Mouse (Mus musculus) forebrain, embryonic 11.5 days (tissue): ENCODE results near the gene Cpne2. TPM values are rescaled to one million over a fixed set of nuclear protein-coding genes. Genes with fewer than 3 reads are reported as not detected.
A peak's percentile ranks its signal among the peaks of the same experiment; 100 is the strongest.

ENCODE experiments used
- ATAC-seq: fragments of 200-750 bp; cut with Nextera tagmentation; replicated peaks from 2 replicates; pipeline ENCODE4 v1.8.0; 2017; ENCODE audit warnings: moderate TSS enrichment; ENCODE audit not compliant: low FRiP score
- DNase-seq: peaks from one replicate; pipeline ENCODE4 v3.0.0-alpha.2; 2017; ENCODE audit warnings: low spot score
- H3K27ac ChIP-seq: fragments of 300-500 bp; sonication (generic); 2 replicates; pipeline ENCODE4 v1.5.1; 2014; ENCODE audit warnings: low read depth, low read length
- H3K27me3 ChIP-seq: fragments of 300-500 bp; sonication (generic); 2 replicates; pipeline ENCODE4 v1.6.1; 2014; ENCODE audit warnings: mild to moderate bottlenecking, low read length, mixed read lengths; ENCODE audit not compliant: control insufficient read depth, insufficient read depth
- H3K36me3 ChIP-seq: fragments of 300-500 bp; sonication (generic); 2 replicates; pipeline ENCODE4 v1.6.1; 2014; ENCODE audit warnings: mild to moderate bottlenecking, low read length, moderate library complexity, mixed read lengths; ENCODE audit not compliant: control insufficient read depth, insufficient read depth
- H3K4me1 ChIP-seq: fragments of 300-500 bp; sonication (generic); replicated peaks from 2 replicates; pipeline ENCODE4 v1.6.1; 2014; ENCODE audit warnings: low read length, mixed read lengths; ENCODE audit not compliant: control insufficient read depth, insufficient read depth
- H3K4me2 ChIP-seq: fragments of 300-500 bp; sonication (generic); 2 replicates; pipeline ENCODE4 v1.6.1; 2014; ENCODE audit warnings: low read depth, mild to moderate bottlenecking, low read length, moderate library complexity, mixed read lengths; ENCODE audit not compliant: severe bottlenecking
- H3K4me3 ChIP-seq: fragments of 300-500 bp; sonication (generic); 2 replicates; pipeline ENCODE4 v1.5.1; 2014; ENCODE audit warnings: low read depth, low read length
- H3K9ac ChIP-seq: fragments of 300-500 bp; sonication (generic); 2 replicates; pipeline ENCODE4 v1.6.1; 2014; ENCODE audit warnings: low read length
- H3K9me3 ChIP-seq: fragments of 300-500 bp; sonication (generic); 2 replicates; pipeline ENCODE4 v1.6.1; 2016; ENCODE audit warnings: low read length, mixed read lengths; ENCODE audit not compliant: control insufficient read depth
- WGBS: fragments of 180-500 bp; shearing (Covaris S2); extraction: QIAGEN DNeasy Blood & Tissue Kit; methylation state at CpG from one replicate; pipeline ENCODE4 v1.1.7; 2014; 5-methylcytosine and 5-hydroxymethylcytosine counted together
- polyA plus RNA-seq: library from polyadenylated mRNA; unstranded; fragments of >200 nt; fragmentation: Nextera tagmentation; extraction: Ambion mirVana; gene quantifications from 2 replicates; pipeline ENCODE4 v1.2.1, GENCODE M21; 2014

Cpne2 gene
- polyA plus RNA-seq, 1 experiment from 2014 or later, result 23.1 TPM

GRCm38 (mm10) chr8:94561256-94561655 lies 28.5 kb downstream of the Cpne2 start:
- peak; percentile 74 for ATAC-seq
- no peak overlapping the region for H3K9ac ChIP-seq
- DNase-seq, result peak; percentile 64
- no peak overlapping the region for H3K4me2 ChIP-seq
- H3K36me3 ChIP-seq, result no peaks in the 10 kb centered on the region
- H3K4me1 ChIP-seq, result peaks cover 10% of the 10 kb centered on the region
- H3K4me3 ChIP-seq, result no peak overlapping the region
- 34% methylated on average over 5 of the region's 5 CpGs for WGBS
- no peaks in the 10 kb centered on the region for H3K9me3 ChIP-seq
- H3K27ac ChIP-seq, result no peak overlapping the region
- no peaks in the 10 kb centered on the region for H3K27me3 ChIP-seq

GRCm38 (mm10) chr8:94564421-94564820 lies 31.6 kb downstream of the Cpne2 start:
- Histone ChIP-seq H3K27ac (no peak overlapping the region), H3K9me3 (no peaks in the 10 kb centered on the region), H3K4me1 (peaks cover 21% of the 10 kb centered on the region), H3K9ac (no peak overlapping the region), H3K27me3 (no peaks in the 10 kb centered on the region), H3K36me3 (no peaks in the 10 kb centered on the region), H3K4me3 (no peak overlapping the region), H3K4me2 (no peak overlapping the region)
- DNase-seq (no peak), ATAC-seq (no peak)

- DNase-seq (no peak), ATAC-seq (no peak)
- WGBS, result 79% methylated on average over 6 of the region's 6 CpGs
- Histone ChIP-seq H3K4me2 (no peak overlapping the region), H3K4me3 (no peak overlapping the region), H3K9me3 (no peaks in the 10 kb centered on the region), H3K4me1 (peaks cover 19% of the 10 kb centered on the region), H3K36me3 (no peaks in the 10 kb centered on the region), H3K9ac (no peak overlapping the region; the same call in 1 of the 2 replicates), H3K27ac (peak overlapping the region; percentile 59; the same call in 1 of the 2 replicates), H3K27me3 (no peaks in the 10 kb centered on the region)
Observed at GRCm38 (mm10) chr8:94566033-94566432, 33.2 kb downstream of the Cpne2 start.

GRCm38 (mm10) chr8:94566446-94567158 lies 33.8 kb downstream of the Cpne2 start:
- Histone ChIP-seq H3K27ac (peak overlapping the region; percentile 59), H3K36me3 (no peaks in the 10 kb centered on the region), H3K9me3 (no peaks in the 10 kb centered on the region), H3K4me1 (peaks cover 13% of the 10 kb centered on the region), H3K4me2 (0 out of 2 replicates have a peak overlapping the region, but pooled peaks have one; percentile 26), H3K9ac (peak overlapping the region; percentile 37), H3K4me3 (no peak overlapping the region), H3K27me3 (no peaks in the 10 kb centered on the region)
- 52% methylated on average over 15 of the region's 15 CpGs for WGBS
- DNase-seq (no peak), ATAC-seq (peak; percentile 31; the same call in 1 of the 2 replicates)

- WGBS, result 57% methylated on average over 8 of the region's 8 CpGs
- H3K27ac ChIP-seq, result peak overlapping the region; percentile 59
- H3K9me3 ChIP-seq, result no peaks in the 10 kb centered on the region
- no peak overlapping the region for H3K4me3 ChIP-seq
- DNase-seq (peak; percentile 66), ATAC-seq (peak; percentile 89)
- peak overlapping the region; percentile 37 for H3K9ac ChIP-seq
- H3K36me3 ChIP-seq, result no peaks in the 10 kb centered on the region
- H3K4me1 ChIP-seq, result peaks cover 13% of the 10 kb centered on the region
- H3K4me2 ChIP-seq, result 0 out of 2 replicates have a peak overlapping the region, but pooled peaks have one; percentile 26
- no peaks in the 10 kb centered on the region for H3K27me3 ChIP-seq
Observed at GRCm38 (mm10) chr8:94567159-94567849, 34.5 kb downstream of the Cpne2 start.

- H3K4me3 ChIP-seq, result no peak overlapping the region
- H3K27ac ChIP-seq, result no peak overlapping the region
- WGBS, result 90% methylated on average over 8 of the region's 8 CpGs
- H3K9me3 ChIP-seq, result no peaks in the 10 kb centered on the region
- peaks cover 13% of the 10 kb centered on the region for H3K4me1 ChIP-seq
- H3K4me2 ChIP-seq, result no peak overlapping the region
- no peak overlapping the region for H3K9ac ChIP-seq
- no peaks in the 10 kb centered on the region for H3K27me3 ChIP-seq
- no peak for DNase-seq
- ATAC-seq, result no peak
- no peaks in the 10 kb centered on the region; the same call in 1 of the 2 replicates for H3K36me3 ChIP-seq
Observed at GRCm38 (mm10) chr8:94568098-94568497, 35.3 kb downstream of the Cpne2 start.

GRCm38 (mm10) chr8:94569419-94569818 lies 36.6 kb downstream of the Cpne2 start:
- H3K9me3 ChIP-seq, result no peaks in the 10 kb centered on the region
- ATAC-seq (no peak), DNase-seq (no peak)
- H3K36me3 ChIP-seq, result no peaks in the 10 kb centered on the region; the same call in 1 of the 2 replicates
- no peak overlapping the region for H3K4me2 ChIP-seq
- H3K27me3 ChIP-seq, result no peaks in the 10 kb centered on the region
- H3K9ac ChIP-seq, result no peak overlapping the region
- peaks cover 13% of the 10 kb centered on the region for H3K4me1 ChIP-seq
- 70% methylated on average over 1 of the region's 1 CpGs for WGBS
- H3K27ac ChIP-seq, result no peak overlapping the region
- no peak overlapping the region for H3K4me3 ChIP-seq

GRCm38 (mm10) chr8:94571896-94572295 lies 39.1 kb downstream of the Cpne2 start:
- Histone ChIP-seq H3K9ac (no peak overlapping the region), H3K9me3 (no peaks in the 10 kb centered on the region), H3K4me2 (no peak overlapping the region), H3K36me3 (peaks cover 2% of the 10 kb centered on the region), H3K4me1 (peaks cover 6% of the 10 kb centered on the region), H3K27me3 (no peaks in the 10 kb centered on the region), H3K4me3 (no peak overlapping the region), H3K27ac (no peak overlapping the region)
- WGBS, result 90% methylated on average over 2 of the region's 2 CpGs
- DNase-seq, result no peak
- ATAC-seq, result no peak
